Mouse (Mus musculus) ZHBTc4 (cell line): ENCODE measurements at regions not wholly inside any gene's neighbourhood (a gene's known extent, or its start where the extent isn't known, plus 50 kb on each side); places are given as distances from the start of the nearest gene placed in this dataset.

Experiments
- DNase-seq: peaks from one replicate; pipeline ENCODE4 v3.0.0-alpha.2; 2011; ENCODE audit warnings: low read depth, low spot score

GRCm38 (mm10) chr14:58253369-58253968 lies 183.1 kb downstream of the Fgf9 start:
- peak; percentile 23 for DNase-seq

DNA sequence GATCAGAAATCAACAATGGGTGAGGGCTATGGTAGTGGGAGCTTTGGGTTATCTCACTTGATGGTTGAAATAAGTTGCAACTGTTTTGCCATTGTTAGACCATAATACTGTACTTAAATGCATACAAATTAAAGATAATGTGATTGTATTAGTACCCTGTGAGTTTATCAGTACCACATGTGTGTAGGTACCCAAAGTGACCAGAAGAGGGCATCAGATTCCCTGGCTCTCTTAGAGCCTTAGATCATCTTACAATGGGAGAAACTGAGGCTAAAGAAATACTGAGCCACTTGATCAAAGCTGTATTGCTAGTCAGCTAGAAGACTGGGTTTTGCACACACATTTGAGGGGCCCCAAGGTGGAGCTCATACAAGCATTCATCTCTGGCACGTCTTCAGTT lies 155.5 kb downstream of the Fgf9 start:
- DNase-seq: no peak

DNA sequence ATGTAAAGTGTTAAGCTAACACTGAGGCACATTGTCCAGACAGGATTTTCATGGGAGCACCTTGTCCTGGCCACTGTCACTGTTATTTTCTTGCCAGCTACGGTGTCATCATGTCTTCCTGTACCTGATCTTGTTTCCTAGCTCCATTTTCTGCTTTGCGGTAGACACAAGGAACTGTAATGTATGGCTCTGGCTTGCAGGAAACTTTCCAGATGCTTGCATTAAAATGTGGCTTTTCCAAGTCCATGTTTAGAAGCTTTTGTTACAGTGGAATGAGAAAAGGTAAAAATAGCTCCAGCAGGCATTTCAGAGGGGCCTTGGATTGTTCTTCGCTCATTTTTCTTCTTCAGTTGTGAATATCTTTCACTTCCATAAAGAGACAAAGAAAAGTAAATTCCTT lies 154.1 kb downstream of the Fgf9 start:
- DNase-seq: no peak

- no peak for DNase-seq
These were observed 138.1 kb downstream of the Fgf9 start for GRCm38 (mm10) chr14:58208401-58208800.

- no peak for DNase-seq
These were observed 132.4 kb downstream of the Fgf9 start for GRCm38 (mm10) chr14:58202607-58203295.

GRCm38 (mm10) chr14:58189948-58190347 lies 119.6 kb downstream of the Fgf9 start:
- DNase-seq: no peak

DNA sequence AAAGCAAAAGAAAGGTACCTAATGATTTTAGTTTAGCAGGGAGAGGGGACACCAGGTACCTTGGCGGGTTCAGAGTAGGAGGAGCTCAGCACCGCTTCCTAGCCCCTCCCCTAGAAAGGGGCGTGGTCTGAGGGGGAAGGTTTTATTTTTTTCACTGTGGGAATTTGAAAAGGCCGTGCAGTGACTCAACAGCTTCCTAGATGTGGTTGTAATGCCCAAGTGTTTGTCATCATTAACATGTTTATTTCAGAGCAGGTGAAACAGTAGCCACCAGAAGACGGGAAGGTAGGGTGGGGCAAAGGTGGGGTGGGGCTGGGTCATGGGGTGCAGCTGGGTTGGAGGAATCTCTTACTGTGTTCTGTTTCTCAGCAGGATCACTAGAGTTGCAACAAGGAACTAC lies 112.5 kb downstream of the Fgf9 start:
- DNase-seq: peak; percentile 54

DNA sequence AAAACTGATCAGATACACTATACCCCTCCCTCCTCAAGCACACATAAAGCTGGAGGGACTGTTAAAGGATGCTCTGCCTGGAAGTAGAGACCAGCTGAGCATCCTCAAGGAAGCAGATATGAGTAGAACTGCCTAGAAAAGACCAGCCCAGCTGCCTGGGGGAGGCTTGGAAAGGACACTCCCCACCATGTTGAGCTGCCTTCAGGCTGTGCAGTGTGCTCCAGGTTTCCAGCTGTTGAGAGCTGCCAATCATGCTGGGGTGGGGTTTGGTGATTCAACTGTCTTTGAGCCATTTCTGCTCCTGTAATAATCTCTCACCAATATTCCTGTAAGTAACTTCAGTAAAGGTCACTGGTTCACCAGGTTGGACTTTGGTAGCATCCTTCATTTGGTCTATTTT lies 110.4 kb downstream of the Fgf9 start:
- DNase-seq: no peak

DNA sequence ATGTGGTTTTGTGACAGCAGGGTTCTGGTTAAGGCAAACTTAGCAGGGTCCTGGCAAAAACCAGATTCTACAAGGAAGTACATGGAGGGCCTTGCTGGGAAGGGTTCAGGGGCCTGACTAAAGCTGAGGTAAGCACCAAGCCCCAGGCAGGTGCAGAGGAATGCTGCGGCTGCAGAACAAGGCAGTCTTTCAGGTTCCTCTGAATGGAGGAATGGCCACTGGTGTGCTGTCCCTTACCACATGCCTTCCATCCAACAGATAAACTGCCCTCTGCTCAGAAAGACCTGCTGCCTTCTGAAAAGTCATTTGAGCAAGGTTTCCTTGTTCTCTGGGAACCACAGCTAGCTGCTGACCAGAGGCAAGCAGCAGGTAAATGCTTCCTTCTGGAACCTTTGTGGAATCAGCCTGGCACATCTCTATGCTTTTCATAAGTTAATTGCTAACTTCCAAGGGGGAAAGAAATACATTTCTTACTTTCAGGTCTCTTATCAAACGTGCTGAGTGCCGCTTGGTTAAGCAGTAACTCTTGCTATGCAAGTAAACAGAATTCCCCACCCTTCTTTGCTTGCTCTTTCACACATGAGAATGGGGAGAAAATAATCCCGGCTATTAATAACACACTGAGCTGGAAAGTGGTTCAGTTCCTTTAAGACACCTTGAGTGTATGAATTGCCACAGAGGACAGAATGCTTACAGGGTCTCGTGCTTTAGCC lies 105.5 kb downstream of the Fgf9 start:
- no peak for DNase-seq

DNA sequence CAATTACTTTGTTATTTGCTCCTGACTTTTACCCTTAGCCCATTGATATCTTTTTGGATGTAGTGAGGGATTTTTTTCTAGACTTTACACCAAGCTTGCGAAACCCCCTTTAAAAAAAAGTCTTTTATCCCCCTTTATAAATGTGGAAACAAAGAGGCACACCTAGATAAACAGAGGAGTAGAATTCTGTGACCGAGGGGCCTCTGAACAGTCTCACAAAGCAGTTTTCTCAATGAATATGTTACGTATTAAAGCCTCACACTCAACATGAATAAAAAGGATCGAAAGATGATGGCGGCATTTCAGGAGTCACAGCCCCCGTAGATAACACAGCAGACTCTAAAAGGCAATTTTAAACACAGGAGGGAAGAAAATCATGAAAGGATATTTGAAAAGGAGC lies 104.2 kb downstream of the Fgf9 start:
- no peak for DNase-seq

- no peak for DNase-seq
These were observed 98.6 kb downstream of the Fgf9 start for GRCm38 (mm10) chr14:58168920-58169319.
